Mouse (Mus musculus) kidney, adult 2 months (tissue): ENCODE results near the gene Urah.

Experiments used
- CTCF ChIP-seq: fragments of 200-500 bp; conservative IDR thresholded peaks from 2 replicates; pipeline ENCODE4 v1.5.1; 2011; ENCODE audit warnings: low read depth, mild to moderate bottlenecking, control low read depth, low read length, moderate library complexity, mixed read lengths; ENCODE audit not compliant: insufficient read depth, insufficient read length
- POLR2A ChIP-seq: fragments of 200-500 bp; IDR thresholded peaks from one replicate; pipeline ENCODE4 v1.6.1; 2011; ENCODE audit warnings: low read depth, low read length, control low read depth

DNA sequence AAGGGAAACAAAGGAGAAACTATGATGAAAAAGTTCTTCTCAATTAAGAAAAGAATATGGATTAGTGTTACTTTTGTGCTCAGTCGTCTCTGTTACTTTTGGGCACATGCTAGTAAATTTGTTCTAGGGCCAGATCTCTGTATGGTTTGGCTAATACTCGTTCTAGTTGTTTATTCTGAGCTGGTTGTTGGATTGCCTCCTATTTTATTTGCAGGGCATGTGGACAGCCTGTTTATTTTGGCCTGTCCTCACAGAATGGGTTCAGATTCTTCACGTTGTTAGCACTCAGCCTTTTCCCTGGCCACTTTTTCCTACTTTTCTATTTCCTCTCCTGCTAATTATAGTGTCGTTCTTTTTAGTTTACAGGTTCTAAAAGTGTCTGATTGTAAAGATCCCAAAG lies 41.3 kb upstream of the Urah start:
- TF ChIP-seq CTCF: no peak
- TF ChIP-seq POLR2A: no peak
